Comparison of ENCODE assay signal across 10 mouse cellular contexts in genomic region chr14:79140826-79141219, GRCm38 (mm10).
DNase-seq lines count a peak whose midpoint lies in the region; ATAC-seq lines count a peak whose summit lies in the region.
"Had no signal": no experiment of that assay in that cellular context is flagged by ENCODE, and none has a peak within 500 bp of the region (broad histone marks: within the 10 kb centered on the region; RNA-seq: fewer than 3 reads in every experiment).

No protein-coding gene starts in this region.

- no peaks in the 10 kb centered on the region for H3K27me3 ChIP-seq in heart, embryonic 10.5 days (ENCODE audit: insufficient read depth, poor library complexity, severe bottlenecking)
- no peaks in the 10 kb centered on the region for H3K27me3 ChIP-seq in embryonic facial prominence, embryonic 12.5 days
- H3K27me3 ChIP-seq in hindbrain, embryonic 16.5 days (replicated peaks; ENCODE audit: control insufficient read depth, insufficient read depth, low read length), result no peaks in the 10 kb centered on the region
- H3K27me3 ChIP-seq: CH12.LX; stomach, embryonic 15.5 days had no signal

- H3K4me2 ChIP-seq in embryonic facial prominence, embryonic 12.5 days (replicated peaks), result no peak overlapping the region
- H3K4me2 ChIP-seq in hindbrain, embryonic 16.5 days (ENCODE audit: low read length), result no peak overlapping the region
- H3K4me2 ChIP-seq: stomach, embryonic 15.5 days had no signal

- H3K9me3 ChIP-seq in heart, embryonic 10.5 days, result no peaks in the 10 kb centered on the region
- no peaks in the 10 kb centered on the region for H3K9me3 ChIP-seq in embryonic facial prominence, embryonic 12.5 days
- no peaks in the 10 kb centered on the region for H3K9me3 ChIP-seq in hindbrain, embryonic 16.5 days (ENCODE audit: control insufficient read depth, low read length)
- H3K9me3 ChIP-seq: stomach, embryonic 15.5 days had no signal

- no peak for ATAC-seq in embryonic facial prominence, embryonic 12.5 days (ENCODE audit: insufficient number of reproducible peaks, insufficient read depth, low FRiP score, low TSS enrichment)
- ATAC-seq in hindbrain, embryonic 16.5 days, result peak; percentile 63

- H3K9ac ChIP-seq in embryonic facial prominence, embryonic 12.5 days, result no peak overlapping the region
- no peak overlapping the region for H3K9ac ChIP-seq in hindbrain, embryonic 16.5 days (ENCODE audit: low read depth, low read length)
- H3K9ac ChIP-seq: stomach, embryonic 15.5 days had no signal

- H3K4me3 ChIP-seq in heart, embryonic 10.5 days, result no peak overlapping the region
- no peak overlapping the region for H3K4me3 ChIP-seq in embryonic facial prominence, embryonic 12.5 days
- no peak overlapping the region for H3K4me3 ChIP-seq in hindbrain, embryonic 16.5 days (ENCODE audit: low read length)
- H3K4me3 ChIP-seq: stomach, embryonic 15.5 days had no signal

- no peaks in the 10 kb centered on the region for H3K36me3 ChIP-seq in heart, embryonic 10.5 days
- no peaks in the 10 kb centered on the region for H3K36me3 ChIP-seq in embryonic facial prominence, embryonic 12.5 days
- no peaks in the 10 kb centered on the region for H3K36me3 ChIP-seq in hindbrain, embryonic 16.5 days (ENCODE audit: control insufficient read depth, insufficient read depth, low read length)
- H3K36me3 ChIP-seq: stomach, embryonic 15.5 days had no signal

- 74% methylated on average over 2 of the region's 2 CpGs for WGBS in heart, embryonic 10.5 days
- WGBS in embryonic facial prominence, embryonic 12.5 days, result 87% methylated on average over 2 of the region's 2 CpGs
- WGBS in hindbrain, embryonic 16.5 days, result 53% methylated on average over 2 of the region's 2 CpGs

- intact Hi-C loops in left cerebral cortex, postnatal 25 days (cut with DNase I), result no loop called here

- H3K4me1 ChIP-seq in heart, embryonic 10.5 days, result peaks cover 16% of the 10 kb centered on the region
- H3K4me1 ChIP-seq in embryonic facial prominence, embryonic 12.5 days, result peaks cover 21% of the 10 kb centered on the region
- H3K4me1 ChIP-seq in hindbrain, embryonic 16.5 days (ENCODE audit: control insufficient read depth, insufficient read depth, low read depth, low read length), result peaks cover 10% of the 10 kb centered on the region

- H3K27ac ChIP-seq in heart, embryonic 10.5 days, result no peak overlapping the region
- H3K27ac ChIP-seq in embryonic facial prominence, embryonic 12.5 days, result 0 out of 2 replicates have a peak overlapping the region, but pooled peaks have one; percentile 7
- H3K27ac ChIP-seq in hindbrain, embryonic 16.5 days (ENCODE audit: low read depth, low read length), result no peak overlapping the region
- H3K27ac ChIP-seq: stomach, embryonic 15.5 days had no signal

- DNase-seq in heart, adult 11 months, result peak; percentile 97
- no peak for DNase-seq in heart, embryonic 10.5 days (ENCODE audit: low spot score)
- peak; percentile 52 for DNase-seq in lung, postnatal 36 days
- no peak for DNase-seq in left cerebral cortex, postnatal 25 days (ENCODE audit: low spot score in 2 of 2)
- DNase-seq in right cerebral cortex, postnatal 14 days, result no peak
- DNase-seq in layer of hippocampus, adult 18-20 months (ENCODE audit: low spot score in 2 of 2), result no peak

Comparison
In these comparisons a context has a peak if more than half of its experiments do, and no peak if none do; other contexts are left out.
1. DNase-seq: peak in heart, adult 11 months (single experiment) and lung, postnatal 36 days (single experiment); none in heart, embryonic 10.5 days (single experiment), left cerebral cortex, postnatal 25 days (0 of 2), right cerebral cortex, postnatal 14 days (single experiment) and layer of hippocampus, adult 18-20 months (0 of 2).